Comparison of ENCODE assay signal across 8 mouse cellular contexts in the genomic region with DNA sequence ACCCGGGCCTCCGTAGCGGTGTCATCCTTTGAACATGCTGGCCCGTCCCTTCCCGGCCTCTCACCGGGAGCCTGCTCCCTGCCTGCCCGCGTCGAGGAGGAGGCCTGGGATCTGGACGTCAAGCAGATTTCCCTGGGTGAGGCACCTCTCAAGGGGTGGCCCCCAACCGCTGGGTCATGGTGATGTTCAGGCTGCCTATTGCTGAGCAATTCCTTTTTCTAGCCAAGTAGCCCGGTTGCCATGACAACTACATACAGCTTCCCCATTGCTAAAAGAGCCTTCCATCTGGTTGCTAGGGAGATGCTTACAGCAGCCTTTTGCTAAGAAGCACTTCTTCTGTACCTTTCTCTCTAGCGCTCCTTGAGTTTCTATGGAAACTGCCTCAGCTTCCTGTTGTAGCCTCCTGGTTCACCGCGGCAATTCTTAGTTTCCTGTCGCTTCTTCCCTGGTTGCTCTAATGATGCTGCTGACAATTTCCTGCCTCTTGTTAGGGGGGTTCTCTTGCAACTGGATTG. TPM values are rescaled to one million over a fixed set of nuclear protein-coding genes. Genes with fewer than 3 reads are reported as not detected.
DNase-seq lines count a peak whose midpoint lies in the region; ATAC-seq lines count a peak whose summit lies in the region.
"Had no signal": no experiment of that assay in that cellular context is flagged by ENCODE, and none has a peak within 500 bp of the region (broad histone marks: within the 10 kb centered on the region; RNA-seq: fewer than 3 reads in every experiment).

No protein-coding gene starts in this region.

- H3K36me3 ChIP-seq in forebrain, embryonic 16.5 days (ENCODE audit: control insufficient read depth, insufficient read depth): peaks cover 26% of the 10 kb centered on the region; the same call in 1 of the 2 replicates

- H3K27ac ChIP-seq in forebrain, embryonic 16.5 days (ENCODE audit: low read length): peak overlapping the region; percentile 85

- peak overlapping the region; percentile 57 for H3K4me2 ChIP-seq in forebrain, embryonic 16.5 days (ENCODE audit: low read length)

- H3K9me3 ChIP-seq in forebrain, embryonic 16.5 days (ENCODE audit: control insufficient read depth, low read length): no peaks in the 10 kb centered on the region

- DNase-seq in ES-CJ7 (ENCODE audit: low read depth, low spot score): peak; percentile 77
- DNase-seq in layer of hippocampus, postnatal 14 days (ENCODE audit: low spot score in 2 of 2): peak; percentile 83 to 89
- DNase-seq in naive thymus-derived CD4-positive, alpha-beta T cell, adult 2 months (ENCODE audit: low read depth): peak; percentile 82
- DNase-seq in urinary bladder, postnatal 25 days (ENCODE audit: low spot score): no peak

- H3K27me3 ChIP-seq in forebrain, embryonic 16.5 days (replicated peaks; ENCODE audit: control insufficient read depth, insufficient read depth, low read length): no peaks in the 10 kb centered on the region

- peak; percentile 91 for ATAC-seq in activated CD4-positive, CD25-positive, alpha-beta regulatory T cell, adult 4 months
- peak; percentile 89 for ATAC-seq in forebrain, embryonic 16.5 days
- no peak for ATAC-seq in erythroblast, adult 5-6 weeks (replicated peaks; ENCODE audit: low FRiP score, poor library complexity, severe bottlenecking)

- peak overlapping the region; percentile 32 for H3K4me3 ChIP-seq in forebrain, embryonic 16.5 days (replicated peaks; ENCODE audit: low read length)

- H3K4me1 ChIP-seq in forebrain, embryonic 16.5 days (replicated peaks; ENCODE audit: control insufficient read depth, insufficient read depth, low read length): peaks cover 37% of the 10 kb centered on the region

- H3K9ac ChIP-seq in forebrain, embryonic 16.5 days (replicated peaks; ENCODE audit: low read depth, low read length): peak overlapping the region; percentile 47

- WGBS in forebrain, embryonic 16.5 days: 5% methylated on average over 16 of the region's 16 CpGs

RNA-seq across cellular contexts. Expression of gene Tmem253, which starts 11.4 kb away (rescaled TPM):
- under 1 TPM in 1 of 2 experiments, not detected in 1; 0.98 TPM for polyA plus RNA-seq in activated CD4-positive, CD25-positive, alpha-beta regulatory T cell, adult 4 months (2017; shearing (Covaris generic))
- 0.67 and 0.81 TPM in 2 replicates for polyA plus RNA-seq in forebrain, embryonic 16.5 days (2015; fragmentation: Nextera tagmentation; extraction: Ambion mirVana)
- under 1 TPM; 0.39 to 0.95 TPM for total RNA-seq in layer of hippocampus, postnatal 14 days (2021)
- not detected in 2 replicates for total RNA-seq in erythroblast, adult 5-6 weeks (2015; ENCODE audit: low replicate concordance)
- not detected in 2 replicates for total RNA-seq in erythroblast, adult 5-6 weeks (2017; ENCODE audit: low replicate concordance)

RNA-seq across cellular contexts. Expression of gene Zfp219, which starts 16.5 kb away (rescaled TPM):
- 1 to 10 TPM; 1.9 to 2.2 TPM for polyA plus RNA-seq in activated CD4-positive, CD25-positive, alpha-beta regulatory T cell, adult 4 months (2017; shearing (Covaris generic))
- polyA plus RNA-seq in forebrain, embryonic 16.5 days (2015; fragmentation: Nextera tagmentation; extraction: Ambion mirVana): 28.6 and 32.2 TPM in 2 replicates
- total RNA-seq in layer of hippocampus, postnatal 14 days (2021): 10 to 100 TPM; 37.6 to 41.2 TPM
- total RNA-seq in erythroblast, adult 5-6 weeks (2015; ENCODE audit: low replicate concordance): 0.58 and 1.9 TPM in 2 replicates
- 3.1 and 3.8 TPM in 2 replicates for total RNA-seq in erythroblast, adult 5-6 weeks (2017; ENCODE audit: low replicate concordance)

RNA-seq across cellular contexts. Expression of gene Arhgef40, which starts 19.5 kb away (rescaled TPM):
- polyA plus RNA-seq in activated CD4-positive, CD25-positive, alpha-beta regulatory T cell, adult 4 months (2017; shearing (Covaris generic)): not detected
- 58.5 and 70.4 TPM in 2 replicates for polyA plus RNA-seq in forebrain, embryonic 16.5 days (2015; fragmentation: Nextera tagmentation; extraction: Ambion mirVana)
- total RNA-seq in layer of hippocampus, postnatal 14 days (2021): 10 to 100 TPM; 44.2 to 47.4 TPM
- total RNA-seq in erythroblast, adult 5-6 weeks (2015; ENCODE audit: low replicate concordance): 4.8 TPM in 1 of 2 replicates, not detected in the other
- 2.3 and 14.1 TPM in 2 replicates for total RNA-seq in erythroblast, adult 5-6 weeks (2017; ENCODE audit: low replicate concordance)

RNA-seq across cellular contexts. Expression of gene Olfr221, which starts 38.2 kb away (rescaled TPM):
- not detected for polyA plus RNA-seq in activated CD4-positive, CD25-positive, alpha-beta regulatory T cell, adult 4 months (2017; shearing (Covaris generic))
- not detected in 2 replicates for polyA plus RNA-seq in forebrain, embryonic 16.5 days (2015; fragmentation: Nextera tagmentation; extraction: Ambion mirVana)
- not detected for total RNA-seq in layer of hippocampus, postnatal 14 days (2021)
- not detected in 2 replicates for total RNA-seq in erythroblast, adult 5-6 weeks (2015; ENCODE audit: low replicate concordance)
- 0.56 TPM in 1 of 2 replicates, not detected in the other for total RNA-seq in erythroblast, adult 5-6 weeks (2017; ENCODE audit: low replicate concordance)
- polyA plus RNA-seq: lung, embryonic 16.5 days had no signal

Comparison
In these comparisons a context has a peak if more than half of its experiments do, and no peak if none do; other contexts are left out.
1. RNA of gene Zfp219, which starts 16.5 kb away (total RNA-seq): 37.6 to 41.2 TPM in layer of hippocampus, postnatal 14 days; 0.58 to 3.8 TPM in erythroblast, adult 5-6 weeks; every median in the first group is over 4 times any median in the second.